7 mouse cellular contexts compared by ENCODE assay signal in the genomic region with DNA sequence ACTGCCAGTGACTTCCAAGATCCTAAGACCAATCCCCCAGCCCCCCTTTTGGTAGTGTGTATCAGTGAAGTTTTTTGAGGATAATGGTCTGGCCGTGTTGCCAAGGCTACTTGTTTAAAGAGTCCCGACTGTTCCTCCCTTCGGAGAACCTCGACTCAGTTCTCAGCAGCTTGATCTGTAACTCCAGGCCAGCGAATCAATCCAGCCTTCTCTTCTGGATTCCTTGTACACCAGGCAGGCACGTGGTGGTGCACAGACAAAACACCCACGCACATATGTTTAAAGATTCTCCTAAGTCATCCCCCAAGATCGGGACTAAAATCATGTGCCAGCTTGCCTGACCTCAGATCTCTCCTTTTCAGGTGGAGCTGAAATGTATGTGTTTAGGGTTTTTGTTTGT. TPM values are rescaled to one million over a fixed set of nuclear protein-coding genes. Genes with fewer than 3 reads are reported as not detected.
ATAC-seq and TF ChIP-seq lines count a peak whose summit lies in the region.
"Not testable (repeated sequence)": the region's sequence is repeated elsewhere in the genome, so short reads cannot be mapped to it uniquely, and the experiment has no call there.

No protein-coding gene starts in this region.

- not testable (repeated sequence) for H3K9ac ChIP-seq in forebrain, embryonic 12.5 days; heart, embryonic 16.5 days (ENCODE audit: low read length); intestine, postnatal 0 days (ENCODE audit: low read depth, low read length); lung, embryonic 16.5 days (ENCODE audit: low read length)
- H3K9ac ChIP-seq in limb, embryonic 13.5 days, result peak overlapping the region; percentile 94; the same call in 1 of the 2 replicates
- H3K9ac ChIP-seq in neural tube, embryonic 12.5 days, result 0 out of 2 replicates have a peak overlapping the region, but pooled peaks have one; percentile 93

- H3K9me3 ChIP-seq in forebrain, embryonic 12.5 days; heart, embryonic 16.5 days (replicated peaks; ENCODE audit: control insufficient read depth, low read length); intestine, postnatal 0 days (ENCODE audit: control insufficient read depth); limb, embryonic 13.5 days; lung, embryonic 16.5 days (ENCODE audit: control insufficient read depth, low read length); neural tube, embryonic 12.5 days: not testable (repeated sequence)

- peaks cover 23% of the 10 kb centered on the region for H3K36me3 ChIP-seq in forebrain, embryonic 12.5 days (replicated peaks)
- peaks cover 11% of the 10 kb centered on the region for H3K36me3 ChIP-seq in heart, embryonic 16.5 days (ENCODE audit: control insufficient read depth, insufficient read depth)
- H3K36me3 ChIP-seq in intestine, postnatal 0 days (ENCODE audit: control insufficient read depth, insufficient read depth), result peaks cover 12% of the 10 kb centered on the region
- H3K36me3 ChIP-seq in limb, embryonic 13.5 days, result peaks cover 43% of the 10 kb centered on the region
- H3K36me3 ChIP-seq in lung, embryonic 16.5 days (ENCODE audit: control insufficient read depth, insufficient read depth, low read length), result not testable (repeated sequence)
- H3K36me3 ChIP-seq in neural tube, embryonic 12.5 days, result peaks cover 29% of the 10 kb centered on the region

- H3K27me3 ChIP-seq in forebrain, embryonic 12.5 days; heart, embryonic 16.5 days (ENCODE audit: control insufficient read depth, insufficient read depth, low read length); intestine, postnatal 0 days (replicated peaks; ENCODE audit: control insufficient read depth, insufficient read depth, low read length); limb, embryonic 13.5 days; lung, embryonic 16.5 days (ENCODE audit: control insufficient read depth, insufficient read depth, low read depth, low read length); neural tube, embryonic 12.5 days (replicated peaks): not testable (repeated sequence)

- H3K4me1 ChIP-seq in brown adipose tissue, adult 24 weeks (ENCODE audit: control insufficient read depth, insufficient read depth, insufficient read length, low read length); intestine, postnatal 0 days (replicated peaks; ENCODE audit: control insufficient read depth, insufficient read depth, low read length): not testable (repeated sequence)
- H3K4me1 ChIP-seq in forebrain, embryonic 12.5 days, result peaks cover 38% of the 10 kb centered on the region
- peaks cover 23% of the 10 kb centered on the region for H3K4me1 ChIP-seq in heart, embryonic 16.5 days (ENCODE audit: control insufficient read depth, insufficient read depth, low read length)
- peaks cover 29% of the 10 kb centered on the region for H3K4me1 ChIP-seq in limb, embryonic 13.5 days
- peaks cover 14% of the 10 kb centered on the region for H3K4me1 ChIP-seq in lung, embryonic 16.5 days (replicated peaks; ENCODE audit: control insufficient read depth, insufficient read depth, low read length)
- H3K4me1 ChIP-seq in neural tube, embryonic 12.5 days, result peaks cover 24% of the 10 kb centered on the region

- WGBS in forebrain, embryonic 12.5 days, result 92% methylated on average over 8 of the region's 8 CpGs
- 90% methylated on average over 8 of the region's 8 CpGs for WGBS in heart, embryonic 16.5 days
- WGBS in intestine, postnatal 0 days, result 85% methylated on average over 8 of the region's 8 CpGs
- 91% methylated on average over 8 of the region's 8 CpGs for whole genome bisulfite sequencing in limb, embryonic 13.5 days
- WGBS in lung, embryonic 16.5 days, result 84% methylated on average over 8 of the region's 8 CpGs
- WGBS in neural tube, embryonic 12.5 days, result 91% methylated on average over 8 of the region's 8 CpGs

- not testable (repeated sequence) for H3K27ac ChIP-seq in brown adipose tissue, adult 24 weeks (replicated peaks; ENCODE audit: low read depth, low read length); forebrain, embryonic 12.5 days; heart, embryonic 16.5 days (ENCODE audit: low read length); intestine, postnatal 0 days (ENCODE audit: low read depth, low read length); limb, embryonic 13.5 days; lung, embryonic 16.5 days (ENCODE audit: low read length); neural tube, embryonic 12.5 days

- H3K4me3 ChIP-seq in brown adipose tissue, adult 24 weeks (ENCODE audit: insufficient read depth, low read depth, low read length), result 0 out of 2 replicates have a peak overlapping the region, but pooled peaks have one; percentile 2
- H3K4me3 ChIP-seq in forebrain, embryonic 12.5 days (replicated peaks), result peak overlapping the region; percentile 100
- peak overlapping the region; percentile 82; the same call in 1 of the 2 replicates for H3K4me3 ChIP-seq in heart, embryonic 16.5 days (ENCODE audit: low read length)
- 0 out of 2 replicates have a peak overlapping the region, but pooled peaks have one; percentile 91 for H3K4me3 ChIP-seq in intestine, postnatal 0 days (ENCODE audit: low read depth, low read length)
- peak overlapping the region; percentile 89 for H3K4me3 ChIP-seq in limb, embryonic 13.5 days
- not testable (repeated sequence) for H3K4me3 ChIP-seq in lung, embryonic 16.5 days (ENCODE audit: low read length)
- peak overlapping the region; percentile 97; the same call in 1 of the 2 replicates for H3K4me3 ChIP-seq in neural tube, embryonic 12.5 days

- TF ChIP-seq CTCF in intestine, postnatal 0 days (IDR thresholded peaks at IDR 0.05; ENCODE audit: low read depth), result not testable (repeated sequence)

- ATAC-seq in forebrain, embryonic 12.5 days (ENCODE audit: low FRiP score); heart, embryonic 16.5 days (replicated peaks; ENCODE audit: extremely low read depth, insufficient read depth, low FRiP score); intestine, postnatal 0 days; limb, embryonic 13.5 days (ENCODE audit: low FRiP score, low read depth); lung, embryonic 16.5 days (ENCODE audit: low read depth); neural tube, embryonic 12.5 days (ENCODE audit: low FRiP score, low read depth): not testable (repeated sequence)

- peak overlapping the region; percentile 98 for H3K4me2 ChIP-seq in forebrain, embryonic 12.5 days
- peak overlapping the region; percentile 99; the same call in 1 of the 2 replicates for H3K4me2 ChIP-seq in heart, embryonic 16.5 days (ENCODE audit: low read depth, low read length)
- H3K4me2 ChIP-seq in intestine, postnatal 0 days (replicated peaks; ENCODE audit: low read depth), result peak overlapping the region; percentile 94
- peak overlapping the region; percentile 96 for H3K4me2 ChIP-seq in limb, embryonic 13.5 days (replicated peaks)
- H3K4me2 ChIP-seq in lung, embryonic 16.5 days (ENCODE audit: low read depth, low read length), result peak overlapping the region; percentile 93; the same call in 1 of the 2 replicates
- peak overlapping the region; percentile 93 for H3K4me2 ChIP-seq in neural tube, embryonic 12.5 days (replicated peaks)

RNA-seq across cellular contexts. Expression of a gene that starts 1.7 kb away (rescaled TPM):
- polyA plus RNA-seq in brown adipose tissue, adult 24 weeks (2012; ENCODE audit: insufficient read depth, insufficient read length, missing spikeins), result 12.7 and 14.6 TPM in 2 replicates
- polyA plus RNA-seq in forebrain, embryonic 12.5 days (2016; fragmentation: Nextera tagmentation; extraction: Ambion mirVana), result 17.3 TPM in 2 replicates
- polyA plus RNA-seq in heart, embryonic 16.5 days (2015; fragmentation: Nextera tagmentation; extraction: Ambion mirVana), result 16.4 and 17.7 TPM in 2 replicates
- 19.2 and 20.1 TPM in 2 replicates for polyA plus RNA-seq in intestine, postnatal 0 days (2015; fragmentation: Nextera tagmentation; extraction: Ambion mirVana)
- polyA plus RNA-seq in limb, embryonic 13.5 days (2015; fragmentation: Nextera tagmentation; extraction: Ambion mirVana), result 23.9 and 27.5 TPM in 2 replicates
- 30.0 and 38.8 TPM in 2 replicates for polyA plus RNA-seq in lung, embryonic 16.5 days (2015; fragmentation: Nextera tagmentation; extraction: Ambion mirVana)
- 22.0 and 22.1 TPM in 2 replicates for polyA plus RNA-seq in neural tube, embryonic 12.5 days (2016; fragmentation: Nextera tagmentation; extraction: Ambion mirVana)

RNA-seq across cellular contexts. Expression of a gene that starts 1.8 kb away (rescaled TPM):
- polyA plus RNA-seq in brown adipose tissue, adult 24 weeks (2012; ENCODE audit: insufficient read depth, insufficient read length, missing spikeins), result 30.3 and 31.1 TPM in 2 replicates
- polyA plus RNA-seq in forebrain, embryonic 12.5 days (2016; fragmentation: Nextera tagmentation; extraction: Ambion mirVana), result 54.5 and 55.9 TPM in 2 replicates
- polyA plus RNA-seq in heart, embryonic 16.5 days (2015; fragmentation: Nextera tagmentation; extraction: Ambion mirVana), result 28.4 and 28.6 TPM in 2 replicates
- 15.1 and 15.9 TPM in 2 replicates for polyA plus RNA-seq in intestine, postnatal 0 days (2015; fragmentation: Nextera tagmentation; extraction: Ambion mirVana)
- polyA plus RNA-seq in limb, embryonic 13.5 days (2015; fragmentation: Nextera tagmentation; extraction: Ambion mirVana), result 30.3 and 30.4 TPM in 2 replicates
- 22.2 and 24.2 TPM in 2 replicates for polyA plus RNA-seq in lung, embryonic 16.5 days (2015; fragmentation: Nextera tagmentation; extraction: Ambion mirVana)
- polyA plus RNA-seq in neural tube, embryonic 12.5 days (2016; fragmentation: Nextera tagmentation; extraction: Ambion mirVana), result 58.2 and 62.4 TPM in 2 replicates

RNA-seq across cellular contexts. Expression of a gene that starts 21.6 kb away (rescaled TPM):
- polyA plus RNA-seq in brown adipose tissue, adult 24 weeks (2012; ENCODE audit: insufficient read depth, insufficient read length, missing spikeins), result 24.3 and 26.2 TPM in 2 replicates
- 184 and 203 TPM in 2 replicates for polyA plus RNA-seq in forebrain, embryonic 12.5 days (2016; fragmentation: Nextera tagmentation; extraction: Ambion mirVana)
- polyA plus RNA-seq in heart, embryonic 16.5 days (2015; fragmentation: Nextera tagmentation; extraction: Ambion mirVana), result 50.7 and 52.5 TPM in 2 replicates
- polyA plus RNA-seq in intestine, postnatal 0 days (2015; fragmentation: Nextera tagmentation; extraction: Ambion mirVana), result 22.1 and 24.4 TPM in 2 replicates
- polyA plus RNA-seq in limb, embryonic 13.5 days (2015; fragmentation: Nextera tagmentation; extraction: Ambion mirVana), result 91.8 and 99.5 TPM in 2 replicates
- 68.3 and 74.0 TPM in 2 replicates for polyA plus RNA-seq in lung, embryonic 16.5 days (2015; fragmentation: Nextera tagmentation; extraction: Ambion mirVana)
- polyA plus RNA-seq in neural tube, embryonic 12.5 days (2016; fragmentation: Nextera tagmentation; extraction: Ambion mirVana), result 178 and 186 TPM in 2 replicates

RNA-seq across cellular contexts. Expression of a gene that starts 47.7 kb away (rescaled TPM):
- 20.7 and 22.0 TPM in 2 replicates for polyA plus RNA-seq in brown adipose tissue, adult 24 weeks (2012; ENCODE audit: insufficient read depth, insufficient read length, missing spikeins)
- polyA plus RNA-seq in forebrain, embryonic 12.5 days (2016; fragmentation: Nextera tagmentation; extraction: Ambion mirVana), result 54.7 and 62.5 TPM in 2 replicates
- polyA plus RNA-seq in heart, embryonic 16.5 days (2015; fragmentation: Nextera tagmentation; extraction: Ambion mirVana), result 17.2 and 21.8 TPM in 2 replicates
- polyA plus RNA-seq in intestine, postnatal 0 days (2015; fragmentation: Nextera tagmentation; extraction: Ambion mirVana), result 10.0 and 11.9 TPM in 2 replicates
- 55.2 and 56.0 TPM in 2 replicates for polyA plus RNA-seq in limb, embryonic 13.5 days (2015; fragmentation: Nextera tagmentation; extraction: Ambion mirVana)
- polyA plus RNA-seq in lung, embryonic 16.5 days (2015; fragmentation: Nextera tagmentation; extraction: Ambion mirVana), result 17.1 and 20.8 TPM in 2 replicates
- 64.4 and 77.4 TPM in 2 replicates for polyA plus RNA-seq in neural tube, embryonic 12.5 days (2016; fragmentation: Nextera tagmentation; extraction: Ambion mirVana)
